Mouse (Mus musculus): ENCODE data around the gene Dyrk1b.
"Not testable (repeated sequence)": the region's sequence is repeated elsewhere in the genome, so short reads cannot be mapped to it uniquely, and the experiment has no call there.

The Dyrk1b gene

GRCm38 (mm10) chr7:28179228-28179627, at the start of gene Dyrk1b:
Dyrk1b (plus strand) TSS chr7:28179469.
- DNase-seq (ENCODE audit: low read depth in 2 of 2, low spot score in 2 of 2) = peak; percentile 97 to 99

GRCm38 (mm10) chr7:28137613-28138012, 41.7 kb upstream of the Dyrk1b start:
- no peak for DNase-seq (ENCODE audit: low read depth in 2 of 2, low spot score in 2 of 2)

- DNase-seq (ENCODE audit: low read depth in 2 of 2, low spot score in 2 of 2) = peak; percentile 66 to 77
These were observed 31.0 kb upstream of the Dyrk1b start for GRCm38 (mm10) chr7:28148263-28148662.

GRCm38 (mm10) chr7:28149841-28150240, 29.4 kb upstream of the Dyrk1b start:
- DNase-seq (ENCODE audit: low read depth in 2 of 2, low spot score in 2 of 2) = no peak

- peak; percentile 40 to 62 for DNase-seq (ENCODE audit: low read depth in 2 of 2, low spot score in 2 of 2)
These were observed 27.6 kb upstream of the Dyrk1b start for GRCm38 (mm10) chr7:28151584-28152221.

GRCm38 (mm10) chr7:28153595-28153994, 25.7 kb upstream of the Dyrk1b start:
- DNase-seq (ENCODE audit: low read depth in 2 of 2, low spot score in 2 of 2) = not testable (repeated sequence)

GRCm38 (mm10) chr7:28159292-28159691, 20.0 kb upstream of the Dyrk1b start:
- DNase-seq (ENCODE audit: low read depth in 2 of 2, low spot score in 2 of 2) = no peak

GRCm38 (mm10) chr7:28159893-28160292, 19.4 kb upstream of the Dyrk1b start:
- DNase-seq (ENCODE audit: low read depth in 2 of 2, low spot score in 2 of 2) = no peak

- no peak for DNase-seq (ENCODE audit: low read depth in 2 of 2, low spot score in 2 of 2)
These were observed 18.0 kb upstream of the Dyrk1b start for GRCm38 (mm10) chr7:28161163-28161749.

GRCm38 (mm10) chr7:28165406-28165805, 13.9 kb upstream of the Dyrk1b start:
- no peak for DNase-seq (ENCODE audit: low read depth in 2 of 2, low spot score in 2 of 2)

GRCm38 (mm10) chr7:28168320-28169115, 10.8 kb upstream of the Dyrk1b start:
- peak; percentile 54 to 72 for DNase-seq (ENCODE audit: low read depth in 2 of 2, low spot score in 2 of 2)

- peak; percentile 85 to 86 for DNase-seq (ENCODE audit: low read depth in 2 of 2, low spot score in 2 of 2)
These were observed 9.5 kb upstream of the Dyrk1b start, which contains the start of gene Fbl for GRCm38 (mm10) chr7:28169489-28170422. Fbl (plus strand) TSS chr7:28169710.

- no peak for DNase-seq (ENCODE audit: low read depth in 2 of 2, low spot score in 2 of 2)
These were observed 3.9 kb upstream of the Dyrk1b start for GRCm38 (mm10) chr7:28175358-28175757.

- peak; percentile 80 to 82 for DNase-seq (ENCODE audit: low read depth in 2 of 2, low spot score in 2 of 2)
These were observed 590 bp downstream of the Dyrk1b start for GRCm38 (mm10) chr7:28179741-28180377.

GRCm38 (mm10) chr7:28180890-28181289, 1.6 kb downstream of the Dyrk1b start:
- no peak for DNase-seq (ENCODE audit: low read depth in 2 of 2, low spot score in 2 of 2)

GRCm38 (mm10) chr7:28181376-28181775, 2.1 kb downstream of the Dyrk1b start:
- DNase-seq (ENCODE audit: low read depth in 2 of 2, low spot score in 2 of 2) = no peak

- no peak for DNase-seq (ENCODE audit: low read depth in 2 of 2, low spot score in 2 of 2)
These were observed 3.1 kb downstream of the Dyrk1b start for GRCm38 (mm10) chr7:28182320-28182719.

- no peak for DNase-seq (ENCODE audit: low read depth in 2 of 2, low spot score in 2 of 2)
These were observed 6.6 kb downstream of the Dyrk1b start for GRCm38 (mm10) chr7:28185884-28186283.

GRCm38 (mm10) chr7:28186631-28187030, 7.4 kb downstream of the Dyrk1b start:
- DNase-seq (ENCODE audit: low read depth in 2 of 2, low spot score in 2 of 2) = no peak

- DNase-seq (ENCODE audit: low read depth in 2 of 2, low spot score in 2 of 2) = no peak
These were observed 12.2 kb downstream of the Dyrk1b start for GRCm38 (mm10) chr7:28191489-28191888.

All from CD8-positive naive resting alpha-beta T cell, adult 2 months (primary cell).